Comparison of ENCODE assay signal across 27 mouse cellular contexts in genomic region chr11:30147882-30148281, GRCm38 (mm10).
DNase-seq lines count a peak whose midpoint lies in the region; ATAC-seq and TF ChIP-seq lines count a peak whose summit lies in the region.
"Had no signal": no experiment of that assay in that cellular context is flagged by ENCODE, and none has a peak within 500 bp of the region (broad histone marks: within the 10 kb centered on the region; RNA-seq: fewer than 3 reads in every experiment).

No protein-coding gene starts in this region.

- no peak overlapping the region for H3K27ac ChIP-seq in heart, postnatal 0 days (ENCODE audit: low read depth)
- H3K27ac ChIP-seq in heart, embryonic 10.5 days, result no peak overlapping the region
- no peak overlapping the region for H3K27ac ChIP-seq in liver, embryonic 14.5 days
- no peak overlapping the region for H3K27ac ChIP-seq in liver, embryonic 12.5 days
- H3K27ac ChIP-seq in MEL (ENCODE audit: control insufficient read depth, low read depth, low read length), result 0 out of 2 replicates have a peak overlapping the region, but pooled peaks have one; percentile 38
- H3K27ac ChIP-seq: embryonic facial prominence, embryonic 15.5 days; hindbrain, embryonic 15.5 days; limb, embryonic 12.5 days; liver, embryonic 13.5 days; lung, embryonic 15.5 days; macrophage; midbrain, embryonic 10.5 days; stomach, embryonic 15.5 days had no signal

- TF ChIP-seq CTCF in heart, postnatal 0 days (IDR thresholded peaks at IDR 0.05; ENCODE audit: low read depth), result peak; percentile 23
- TF ChIP-seq CTCF in liver, embryonic 14.5 days (IDR thresholded peaks at IDR 0.05; ENCODE audit: low read depth), result peak; percentile 30
- peak in 1 of 3 experiments; percentile 17; a peak in 1 of 6 replicates for TF ChIP-seq CTCF in MEL (IDR thresholded peaks at IDR 0.05 in 2 of 3, conservative IDR thresholded peaks at IDR 0.05 in 1 of 3; ENCODE audit: control insufficient read depth in 1 of 3, insufficient read depth in 1 of 3, low read depth in 2 of 3, low read length in 3 of 3, poor library complexity in 1 of 3, severe bottlenecking in 1 of 3)

- TF ChIP-seq POLR2A in MEL (IDR thresholded peaks at IDR 0.05; ENCODE audit: control insufficient read depth in 1 of 2, insufficient read depth in 1 of 2, low read depth in 1 of 2, low read length in 2 of 2, poor library complexity in 1 of 2), result no peak

- peaks cover 85% of the 10 kb centered on the region for H3K36me3 ChIP-seq in heart, postnatal 0 days (replicated peaks; ENCODE audit: control insufficient read depth, insufficient read depth, low read length)
- peaks cover 92% of the 10 kb centered on the region for H3K36me3 ChIP-seq in heart, embryonic 10.5 days
- no peaks in the 10 kb centered on the region for H3K36me3 ChIP-seq in liver, embryonic 14.5 days (replicated peaks; ENCODE audit: control insufficient read depth, insufficient read depth, low read depth)
- peaks cover 54% of the 10 kb centered on the region for H3K36me3 ChIP-seq in liver, embryonic 12.5 days
- peaks cover 0 to 17% of the 10 kb centered on the region in 2 experiments; a peak in 3 of 4 replicates for H3K36me3 ChIP-seq in MEL (ENCODE audit: control insufficient read depth in 1 of 2, insufficient read depth in 2 of 2, low read length in 2 of 2)

- TF ChIP-seq RAD21 in MEL (IDR thresholded peaks at IDR 0.05; ENCODE audit: low read depth, low read length), result no peak; the same call in 1 of the 2 replicates

- DNase-seq in heart, postnatal 0 days (ENCODE audit: low spot score), result no peak
- no peak for DNase-seq in heart, embryonic 10.5 days (ENCODE audit: low spot score)
- no peak for DNase-seq in liver, embryonic 14.5 days (ENCODE audit: low read depth in 3 of 3, low spot score in 3 of 3)
- DNase-seq in MEL (ENCODE audit: low read depth, low spot score), result no peak
- peak; percentile 49 for DNase-seq in naive thymus-derived CD4-positive, alpha-beta T cell, adult 2 months (ENCODE audit: low read depth)
- DNase-seq in yolk sac, embryonic 10.5 days (ENCODE audit: low spot score), result no peak
- no peak for DNase-seq in spleen, postnatal 10 days (ENCODE audit: low spot score in 2 of 2)
- DNase-seq: adrenal gland, postnatal 10 days; cerebellum, adult 8-10 months; heart, postnatal 36 days; kidney, adult 11 months; kidney, postnatal 10 days; layer of hippocampus, postnatal 36 days; liver, embryonic 13.5 days; thymus, adult 2 months had no signal

- WGBS in heart, postnatal 0 days, result 88% methylated on average over 1 of the region's 1 CpGs
- 88% methylated on average over 1 of the region's 1 CpGs for WGBS in heart, embryonic 10.5 days
- WGBS in liver, embryonic 14.5 days (ENCODE audit: insufficient replicate concordance), result 66% methylated on average over 1 of the region's 1 CpGs
- 78% methylated on average over 1 of the region's 1 CpGs for WGBS in liver, embryonic 12.5 days (ENCODE audit: insufficient replicate concordance)

- H3K9ac ChIP-seq in heart, postnatal 0 days (replicated peaks; ENCODE audit: low read depth, low read length), result no peak overlapping the region
- no peak overlapping the region for H3K9ac ChIP-seq in liver, embryonic 14.5 days (replicated peaks)
- H3K9ac ChIP-seq in liver, embryonic 12.5 days, result no peak overlapping the region
- no peak overlapping the region for H3K9ac ChIP-seq in MEL (ENCODE audit: control insufficient read depth, low read depth, low read length, poor library complexity, severe bottlenecking)
- H3K9ac ChIP-seq: embryonic facial prominence, embryonic 15.5 days; hindbrain, embryonic 15.5 days; limb, embryonic 12.5 days; liver, embryonic 13.5 days; lung, embryonic 15.5 days; stomach, embryonic 15.5 days had no signal

- H3K27me3 ChIP-seq in heart, postnatal 0 days (ENCODE audit: control insufficient read depth, insufficient read depth, low read length), result no peaks in the 10 kb centered on the region
- H3K27me3 ChIP-seq in heart, embryonic 10.5 days (ENCODE audit: insufficient read depth, poor library complexity, severe bottlenecking), result no peaks in the 10 kb centered on the region
- H3K27me3 ChIP-seq in liver, embryonic 14.5 days (ENCODE audit: control insufficient read depth, insufficient read depth, low read length), result no peaks in the 10 kb centered on the region
- no peaks in the 10 kb centered on the region for H3K27me3 ChIP-seq in liver, embryonic 12.5 days (replicated peaks)
- no peaks in the 10 kb centered on the region for H3K27me3 ChIP-seq in MEL (ENCODE audit: control insufficient read depth in 1 of 2, insufficient read depth in 2 of 2, low read length in 2 of 2)
- H3K27me3 ChIP-seq: embryonic facial prominence, embryonic 15.5 days; hindbrain, embryonic 15.5 days; limb, embryonic 12.5 days; liver, embryonic 13.5 days; lung, embryonic 15.5 days; stomach, embryonic 15.5 days had no signal

- H3K4me3 ChIP-seq in heart, postnatal 0 days (ENCODE audit: low read depth, low read length), result no peak overlapping the region
- H3K4me3 ChIP-seq in heart, embryonic 10.5 days, result no peak overlapping the region
- H3K4me3 ChIP-seq in liver, embryonic 14.5 days (ENCODE audit: insufficient read depth in 1 of 2, low read depth in 2 of 2, low read length in 2 of 2), result no peak overlapping the region
- H3K4me3 ChIP-seq in liver, embryonic 12.5 days, result no peak overlapping the region
- no peak overlapping the region for H3K4me3 ChIP-seq in MEL (ENCODE audit: control insufficient read depth in 1 of 2, insufficient read depth in 1 of 2, low read depth in 2 of 2, low read length in 2 of 2)
- H3K4me3 ChIP-seq: embryonic facial prominence, embryonic 15.5 days; hindbrain, embryonic 15.5 days; limb, embryonic 12.5 days; liver, embryonic 13.5 days; lung, embryonic 15.5 days; midbrain, embryonic 10.5 days; myocyte; stomach, embryonic 15.5 days had no signal

- ATAC-seq in heart, postnatal 0 days (ENCODE audit: insufficient read depth, low read depth), result no peak
- ATAC-seq in liver, embryonic 14.5 days (ENCODE audit: insufficient read depth), result no peak
- no peak for ATAC-seq in liver, embryonic 12.5 days
- ATAC-seq: activated CD4-positive, CD25-positive, alpha-beta regulatory T cell, adult 4 months; forebrain, embryonic 14.5 days; midbrain, embryonic 16.5 days had no signal

- no peaks in the 10 kb centered on the region for H3K9me3 ChIP-seq in heart, postnatal 0 days (replicated peaks; ENCODE audit: control insufficient read depth, low read length)
- no peaks in the 10 kb centered on the region for H3K9me3 ChIP-seq in heart, embryonic 10.5 days
- no peaks in the 10 kb centered on the region for H3K9me3 ChIP-seq in liver, embryonic 14.5 days (ENCODE audit: control insufficient read depth, low read length)
- H3K9me3 ChIP-seq in liver, embryonic 12.5 days (replicated peaks), result no peaks in the 10 kb centered on the region
- no peaks in the 10 kb centered on the region for H3K9me3 ChIP-seq in MEL (replicated peaks; ENCODE audit: insufficient read depth, low read length)
- H3K9me3 ChIP-seq: embryonic facial prominence, embryonic 15.5 days; hindbrain, embryonic 15.5 days; limb, embryonic 12.5 days; liver, embryonic 13.5 days; lung, embryonic 15.5 days; midbrain, embryonic 10.5 days; stomach, embryonic 15.5 days had no signal

- H3K79me2 ChIP-seq in MEL (ENCODE audit: control insufficient read depth, insufficient read depth, low read length, poor library complexity), result no peaks in the 10 kb centered on the region

- TF ChIP-seq EP300 in heart, postnatal 0 days (IDR thresholded peaks at IDR 0.05; ENCODE audit: low read depth), result no peak
- TF ChIP-seq EP300 in liver, embryonic 14.5 days (IDR thresholded peaks at IDR 0.05; ENCODE audit: low read depth), result no peak
- TF ChIP-seq EP300 in MEL (IDR thresholded peaks at IDR 0.05; ENCODE audit: low read depth in 1 of 2, low read length in 2 of 2), result no peak

- H3K4me2 ChIP-seq in heart, postnatal 0 days (ENCODE audit: low read depth, low read length), result no peak overlapping the region
- H3K4me2 ChIP-seq in liver, embryonic 14.5 days (ENCODE audit: low read depth), result no peak overlapping the region
- no peak overlapping the region for H3K4me2 ChIP-seq in liver, embryonic 12.5 days
- H3K4me2 ChIP-seq: embryonic facial prominence, embryonic 15.5 days; hindbrain, embryonic 15.5 days; limb, embryonic 12.5 days; liver, embryonic 13.5 days; lung, embryonic 15.5 days; stomach, embryonic 15.5 days had no signal

- peaks cover under 1% of the 10 kb centered on the region; the same call in 1 of the 2 replicates for H3K4me1 ChIP-seq in heart, postnatal 0 days (ENCODE audit: control insufficient read depth, insufficient read depth)
- H3K4me1 ChIP-seq in heart, embryonic 10.5 days, result no peaks in the 10 kb centered on the region
- H3K4me1 ChIP-seq in liver, embryonic 14.5 days (replicated peaks; ENCODE audit: control insufficient read depth in 2 of 2, insufficient read depth in 2 of 2, low read length in 1 of 2), result no peaks in the 10 kb centered on the region
- no peaks in the 10 kb centered on the region for H3K4me1 ChIP-seq in liver, embryonic 12.5 days
- peaks cover 9% of the 10 kb centered on the region in 2 experiments for H3K4me1 ChIP-seq in MEL (ENCODE audit: control insufficient read depth in 1 of 2, insufficient read depth in 2 of 2, low read length in 2 of 2)
- H3K4me1 ChIP-seq: hindbrain, embryonic 15.5 days; limb, embryonic 12.5 days; lung, embryonic 15.5 days; midbrain, embryonic 10.5 days; stomach, embryonic 15.5 days had no signal

TF ChIP-seq in MEL, 35 proteins besides CTCF, POLR2A, EP300 and RAD21:
- peak; percentile 29 for TF ChIP-seq SMC3 (IDR thresholded peaks at IDR 0.05; ENCODE audit: low read depth, low read length)
- TF ChIP-seq TBP (IDR thresholded peaks at IDR 0.05; ENCODE audit: low read depth, low read length), result no peak
